Mouse (Mus musculus): ENCODE measurements around the gene Abhd12. TPM values are rescaled to one million over a fixed set of nuclear protein-coding genes. Genes with fewer than 3 reads are reported as not detected.

Abhd12 gene
- polyA plus RNA-seq, 1 experiment = 3.4 TPM

GRCm38 (mm10) chr2:150842049-150842461 lies 62.5 kb downstream of the Abhd12 start:
- Histone ChIP-seq H3K27me3 (ENCODE audit: control insufficient read depth) (no peaks in the 10 kb centered on the region), H3K9me3 (ENCODE audit: control insufficient read depth, low read length) (no peaks in the 10 kb centered on the region), H3K36me3 (ENCODE audit: control insufficient read depth) (peaks cover 5% of the 10 kb centered on the region), H3K4me3 (replicated peaks) (no peak overlapping the region), H3K4me1 (ENCODE audit: control insufficient read depth) (no peaks in the 10 kb centered on the region)
- no peak for TF ChIP-seq TAL1 (IDR thresholded peaks at IDR 0.05; ENCODE audit: low read length)
- TF ChIP-seq GATA1 (IDR thresholded peaks at IDR 0.05; ENCODE audit: low read length) = no peak

GRCm38 (mm10) chr2:150841109-150841508 lies 63.4 kb downstream of the Abhd12 start:
- Histone ChIP-seq H3K36me3 (ENCODE audit: control insufficient read depth) (peaks cover 5% of the 10 kb centered on the region), H3K9me3 (ENCODE audit: control insufficient read depth, low read length) (no peaks in the 10 kb centered on the region), H3K4me3 (replicated peaks) (no peak overlapping the region), H3K27me3 (ENCODE audit: control insufficient read depth) (no peaks in the 10 kb centered on the region), H3K4me1 (ENCODE audit: control insufficient read depth) (no peaks in the 10 kb centered on the region)
- TF ChIP-seq GATA1 (IDR thresholded peaks at IDR 0.05; ENCODE audit: low read length) (no peak), TAL1 (IDR thresholded peaks at IDR 0.05; ENCODE audit: low read length) (no peak)

- Histone ChIP-seq H3K4me3 (replicated peaks) (no peak overlapping the region), H3K9me3 (ENCODE audit: control insufficient read depth, low read length) (no peaks in the 10 kb centered on the region), H3K36me3 (ENCODE audit: control insufficient read depth) (peaks cover 5% of the 10 kb centered on the region), H3K4me1 (ENCODE audit: control insufficient read depth) (no peaks in the 10 kb centered on the region), H3K27me3 (ENCODE audit: control insufficient read depth) (no peaks in the 10 kb centered on the region)
- TF ChIP-seq TAL1 (IDR thresholded peaks at IDR 0.05; ENCODE audit: low read length) = no peak
- no peak for TF ChIP-seq GATA1 (IDR thresholded peaks at IDR 0.05; ENCODE audit: low read length)
Measured at GRCm38 (mm10) chr2:150839686-150840471, 64.7 kb downstream of the Abhd12 start.

- Histone ChIP-seq H3K9me3 (ENCODE audit: control insufficient read depth, low read length) (no peaks in the 10 kb centered on the region), H3K4me3 (replicated peaks) (no peak overlapping the region), H3K27me3 (ENCODE audit: control insufficient read depth) (no peaks in the 10 kb centered on the region), H3K4me1 (ENCODE audit: control insufficient read depth) (no peaks in the 10 kb centered on the region), H3K36me3 (ENCODE audit: control insufficient read depth) (peaks cover 14% of the 10 kb centered on the region)
- TF ChIP-seq TAL1 (IDR thresholded peaks at IDR 0.05; ENCODE audit: low read length) (no peak), GATA1 (IDR thresholded peaks at IDR 0.05; ENCODE audit: low read length) (no peak)
Measured at GRCm38 (mm10) chr2:150837781-150838180, 66.8 kb downstream of the Abhd12 start.

GRCm38 (mm10) chr2:150836906-150837305 lies 67.6 kb downstream of the Abhd12 start:
- Histone ChIP-seq H3K4me1 (ENCODE audit: control insufficient read depth) (no peaks in the 10 kb centered on the region), H3K4me3 (replicated peaks) (no peak overlapping the region), H3K27me3 (ENCODE audit: control insufficient read depth) (no peaks in the 10 kb centered on the region), H3K9me3 (ENCODE audit: control insufficient read depth, low read length) (no peaks in the 10 kb centered on the region), H3K36me3 (ENCODE audit: control insufficient read depth) (peaks cover 18% of the 10 kb centered on the region)
- TF ChIP-seq GATA1 (IDR thresholded peaks at IDR 0.05; ENCODE audit: low read length) = no peak
- no peak for TF ChIP-seq TAL1 (IDR thresholded peaks at IDR 0.05; ENCODE audit: low read length)

GRCm38 (mm10) chr2:150835975-150836374 lies 68.6 kb downstream of the Abhd12 start:
- H3K9me3 ChIP-seq (ENCODE audit: control insufficient read depth, low read length) = no peaks in the 10 kb centered on the region
- H3K4me3 ChIP-seq (replicated peaks) = no peak overlapping the region
- no peaks in the 10 kb centered on the region for H3K4me1 ChIP-seq (ENCODE audit: control insufficient read depth)
- no peaks in the 10 kb centered on the region for H3K27me3 ChIP-seq (ENCODE audit: control insufficient read depth)
- peaks cover 25% of the 10 kb centered on the region for H3K36me3 ChIP-seq (ENCODE audit: control insufficient read depth)
- TF ChIP-seq TAL1 (IDR thresholded peaks at IDR 0.05; ENCODE audit: low read length) (no peak), GATA1 (IDR thresholded peaks at IDR 0.05; ENCODE audit: low read length) (no peak)

GRCm38 (mm10) chr2:150834616-150835015 lies 69.9 kb downstream of the Abhd12 start:
- Histone ChIP-seq H3K4me1 (ENCODE audit: control insufficient read depth) (no peaks in the 10 kb centered on the region), H3K27me3 (ENCODE audit: control insufficient read depth) (no peaks in the 10 kb centered on the region), H3K36me3 (ENCODE audit: control insufficient read depth) (peaks cover 33% of the 10 kb centered on the region), H3K4me3 (replicated peaks) (no peak overlapping the region), H3K9me3 (ENCODE audit: control insufficient read depth, low read length) (no peaks in the 10 kb centered on the region)
- TF ChIP-seq GATA1 (IDR thresholded peaks at IDR 0.05; ENCODE audit: low read length) (no peak), TAL1 (IDR thresholded peaks at IDR 0.05; ENCODE audit: low read length) (no peak)

- TF ChIP-seq TAL1 (IDR thresholded peaks at IDR 0.05; ENCODE audit: low read length) = no peak
- TF ChIP-seq GATA1 (IDR thresholded peaks at IDR 0.05; ENCODE audit: low read length) = no peak
- no peak overlapping the region for H3K4me3 ChIP-seq (replicated peaks)
- peaks cover 42% of the 10 kb centered on the region for H3K36me3 ChIP-seq (ENCODE audit: control insufficient read depth)
- H3K4me1 ChIP-seq (ENCODE audit: control insufficient read depth) = no peaks in the 10 kb centered on the region
- no peaks in the 10 kb centered on the region for H3K9me3 ChIP-seq (ENCODE audit: control insufficient read depth, low read length)
- no peaks in the 10 kb centered on the region for H3K27me3 ChIP-seq (ENCODE audit: control insufficient read depth)
Measured at GRCm38 (mm10) chr2:150832029-150832428, 72.5 kb downstream of the Abhd12 start.

- Histone ChIP-seq H3K9me3 (ENCODE audit: control insufficient read depth, low read length) (no peaks in the 10 kb centered on the region), H3K36me3 (ENCODE audit: control insufficient read depth) (peaks cover 51% of the 10 kb centered on the region), H3K4me3 (replicated peaks) (no peak overlapping the region), H3K27me3 (ENCODE audit: control insufficient read depth) (no peaks in the 10 kb centered on the region), H3K4me1 (ENCODE audit: control insufficient read depth) (no peaks in the 10 kb centered on the region)
- TF ChIP-seq TAL1 (IDR thresholded peaks at IDR 0.05; ENCODE audit: low read length) = no peak
- TF ChIP-seq GATA1 (IDR thresholded peaks at IDR 0.05; ENCODE audit: low read length) = no peak
Measured at GRCm38 (mm10) chr2:150830911-150831441, 73.6 kb downstream of the Abhd12 start.
